Mouse (Mus musculus): ENCODE data around the gene Spice1. TPM values are rescaled to one million over a fixed set of nuclear protein-coding genes. Genes with fewer than 3 reads are reported as not detected.

The Spice1 gene
- total and polyA plus RNA-seq, 3 experiments, result 4.5 to 10.0 (median 9.3) TPM

DNA sequence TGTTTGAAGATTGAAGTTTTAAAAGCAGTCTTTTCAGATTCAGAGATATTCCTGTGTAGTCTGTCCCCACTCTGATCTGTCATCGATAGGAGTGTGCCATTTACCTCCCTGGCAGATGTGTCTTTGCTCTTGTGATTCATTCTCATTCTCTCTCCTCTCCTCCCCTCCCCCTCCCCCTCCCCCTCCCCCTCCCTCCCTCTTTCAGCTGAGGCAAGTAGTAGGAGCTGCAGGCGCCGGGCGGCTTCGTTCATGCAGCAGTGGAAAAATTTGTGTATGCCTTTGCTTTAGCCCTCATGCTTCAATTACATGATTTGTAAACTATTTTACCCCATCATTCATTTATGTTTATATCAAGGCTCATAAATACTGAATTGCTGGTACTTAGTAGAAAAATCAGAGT lies 34.7 kb downstream of the Spice1 start:
- Histone ChIP-seq H3K4me3 (no peak overlapping the region), H3K9ac (ENCODE audit: low read depth, low read length) (no peak overlapping the region), H3K4me1 (ENCODE audit: control insufficient read depth, insufficient read depth, low read length) (no peaks in the 10 kb centered on the region), H3K27me3 (ENCODE audit: control insufficient read depth, insufficient read depth, low read length) (no peaks in the 10 kb centered on the region), H3K36me3 (ENCODE audit: control insufficient read depth, insufficient read depth, low read length) (no peaks in the 10 kb centered on the region), H3K79me2 (replicated peaks; ENCODE audit: control insufficient read depth, insufficient read depth, low read length) (no peaks in the 10 kb centered on the region), H3K27ac (no peak overlapping the region)
- intact Hi-C loops (cut with DNase I), result no loop called here
- 76% methylated on average over 5 of the region's 5 CpGs for WGBS
- no peak for TF ChIP-seq EP300 (IDR thresholded peaks at IDR 0.05; ENCODE audit: insufficient read depth, low read depth, low read length)
- TF ChIP-seq POLR2A (IDR thresholded peaks at IDR 0.05; ENCODE audit: insufficient read depth, low read depth, low read length), result no peak
- TF ChIP-seq CTCF (IDR thresholded peaks at IDR 0.05), result no peak
- DNase-seq, result no peak

DNA sequence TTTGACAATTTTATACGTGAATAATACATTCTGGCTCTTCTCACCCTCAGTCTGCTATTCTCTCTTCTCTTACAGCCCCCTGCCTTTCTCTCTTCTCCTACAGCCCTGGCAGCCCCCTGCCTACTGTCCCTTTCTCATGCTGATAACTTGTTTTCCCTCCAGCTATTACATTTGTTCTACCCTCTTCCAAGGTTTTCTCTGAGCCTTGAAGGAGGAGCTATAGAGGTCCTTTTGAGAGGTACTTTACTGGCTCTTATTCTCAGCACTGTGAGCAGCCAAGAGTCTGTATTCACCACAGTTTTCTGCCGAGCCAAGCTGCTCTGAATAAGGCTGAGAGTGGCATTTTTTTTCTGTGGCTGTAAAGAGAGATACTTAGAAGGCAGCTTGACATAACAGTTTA lies 36.6 kb downstream of the Spice1 start:
- Histone ChIP-seq H3K36me3 (ENCODE audit: control insufficient read depth, insufficient read depth, low read length) (no peaks in the 10 kb centered on the region), H3K4me1 (ENCODE audit: control insufficient read depth, insufficient read depth, low read length) (no peaks in the 10 kb centered on the region), H3K4me3 (no peak overlapping the region), H3K27me3 (ENCODE audit: control insufficient read depth, insufficient read depth, low read length) (no peaks in the 10 kb centered on the region), H3K79me2 (replicated peaks; ENCODE audit: control insufficient read depth, insufficient read depth, low read length) (no peaks in the 10 kb centered on the region), H3K27ac (no peak overlapping the region), H3K9ac (ENCODE audit: low read depth, low read length) (no peak overlapping the region)
- TF ChIP-seq EP300 (IDR thresholded peaks at IDR 0.05; ENCODE audit: insufficient read depth, low read depth, low read length) (no peak), POLR2A (IDR thresholded peaks at IDR 0.05; ENCODE audit: insufficient read depth, low read depth, low read length) (no peak), CTCF (IDR thresholded peaks at IDR 0.05) (no peak)
- intact Hi-C loops (cut with DNase I), result no loop called here
- DNase-seq, result no peak
- WGBS, result 68% methylated on average over 2 of the region's 2 CpGs

DNA sequence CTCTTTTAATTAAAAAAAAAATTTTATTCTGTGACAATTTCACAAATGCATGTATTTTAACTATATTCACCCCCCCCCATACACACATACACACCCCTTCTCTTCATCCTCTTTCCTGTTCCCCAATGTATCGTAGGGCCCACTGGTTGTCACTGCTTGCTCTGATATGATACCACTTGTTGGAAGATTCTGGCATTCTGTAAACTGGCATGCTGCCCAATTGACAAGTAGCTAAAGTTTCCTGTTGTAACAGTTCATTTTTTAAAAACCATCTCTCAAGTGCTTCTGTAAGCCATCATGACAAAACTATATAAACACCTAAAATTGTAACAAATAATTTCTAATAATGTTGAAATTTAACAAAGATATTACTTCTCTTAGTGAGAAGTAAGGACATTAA lies 37.3 kb downstream of the Spice1 start:
- Histone ChIP-seq H3K4me1 (ENCODE audit: control insufficient read depth, insufficient read depth, low read length) (no peaks in the 10 kb centered on the region), H3K9ac (ENCODE audit: low read depth, low read length) (no peak overlapping the region), H3K27ac (no peak overlapping the region), H3K79me2 (replicated peaks; ENCODE audit: control insufficient read depth, insufficient read depth, low read length) (no peaks in the 10 kb centered on the region), H3K4me3 (no peak overlapping the region), H3K27me3 (ENCODE audit: control insufficient read depth, insufficient read depth, low read length) (no peaks in the 10 kb centered on the region), H3K36me3 (ENCODE audit: control insufficient read depth, insufficient read depth, low read length) (no peaks in the 10 kb centered on the region)
- intact Hi-C loops (cut with DNase I), result no loop called here
- no peak for TF ChIP-seq EP300 (IDR thresholded peaks at IDR 0.05; ENCODE audit: insufficient read depth, low read depth, low read length)
- no peak for TF ChIP-seq CTCF (IDR thresholded peaks at IDR 0.05)
- TF ChIP-seq POLR2A (IDR thresholded peaks at IDR 0.05; ENCODE audit: insufficient read depth, low read depth, low read length), result no peak
- no peak for DNase-seq
- WGBS, result 69% methylated on average over 1 of the region's 1 CpGs

- WGBS, result 37% methylated on average over 9 of the region's 9 CpGs
- Histone ChIP-seq H3K4me1 (ENCODE audit: control insufficient read depth, insufficient read depth, low read length) (peaks cover 1% of the 10 kb centered on the region; the same call in 1 of the 2 replicates), H3K27me3 (ENCODE audit: control insufficient read depth, insufficient read depth, low read length) (no peaks in the 10 kb centered on the region), H3K9ac (ENCODE audit: low read depth, low read length) (no peak overlapping the region), H3K27ac (no peak overlapping the region), H3K79me2 (replicated peaks; ENCODE audit: control insufficient read depth, insufficient read depth, low read length) (no peaks in the 10 kb centered on the region), H3K36me3 (ENCODE audit: control insufficient read depth, insufficient read depth, low read length) (no peaks in the 10 kb centered on the region), H3K4me3 (no peak overlapping the region)
- peak; percentile 21 to 26 for DNase-seq
- TF ChIP-seq CTCF (IDR thresholded peaks at IDR 0.05), result peak; percentile 82
- TF ChIP-seq POLR2A (IDR thresholded peaks at IDR 0.05; ENCODE audit: insufficient read depth, low read depth, low read length), result no peak
- intact Hi-C loops (cut with DNase I), result no loop called here
These were observed 45.1 kb downstream of the Spice1 start for GRCm38 (mm10) chr16:44391877-44392548.

GRCm38 (mm10) chr16:44394577-44395243 lies 47.8 kb downstream of the Spice1 start, which contains the start of gene Cfap44:
Gene Cfap44 (plus strand): TSS chr16:44394796.
- WGBS, result 6% methylated on average over 17 of the region's 17 CpGs
- peak; percentile 21 to 26 for DNase-seq
- no peak within 1 kb of the TSS for H3K27ac ChIP-seq
- peaks cover 1% of the 10 kb centered on the region; the same call in 1 of the 2 replicates for H3K4me1 ChIP-seq (ENCODE audit: control insufficient read depth, insufficient read depth, low read length)
- H3K9ac ChIP-seq (ENCODE audit: low read depth, low read length), result no peak within 1 kb of the TSS
- intact Hi-C loops (cut with DNase I), result no loop called here
- H3K4me3 ChIP-seq, result no peak within 1 kb of the TSS
- H3K27me3 ChIP-seq (ENCODE audit: control insufficient read depth, insufficient read depth, low read length), result no peaks in the 10 kb centered on the region
- H3K36me3 ChIP-seq (ENCODE audit: control insufficient read depth, insufficient read depth, low read length), result no peaks in the 10 kb centered on the region
- H3K79me2 ChIP-seq (replicated peaks; ENCODE audit: control insufficient read depth, insufficient read depth, low read length), result no peaks in the 10 kb centered on the region
- TF ChIP-seq POLR2A (IDR thresholded peaks at IDR 0.05; ENCODE audit: insufficient read depth, low read depth, low read length) (no peak), EP300 (IDR thresholded peaks at IDR 0.05; ENCODE audit: insufficient read depth, low read depth, low read length) (no peak), CTCF (IDR thresholded peaks at IDR 0.05) (no peak)

DNA sequence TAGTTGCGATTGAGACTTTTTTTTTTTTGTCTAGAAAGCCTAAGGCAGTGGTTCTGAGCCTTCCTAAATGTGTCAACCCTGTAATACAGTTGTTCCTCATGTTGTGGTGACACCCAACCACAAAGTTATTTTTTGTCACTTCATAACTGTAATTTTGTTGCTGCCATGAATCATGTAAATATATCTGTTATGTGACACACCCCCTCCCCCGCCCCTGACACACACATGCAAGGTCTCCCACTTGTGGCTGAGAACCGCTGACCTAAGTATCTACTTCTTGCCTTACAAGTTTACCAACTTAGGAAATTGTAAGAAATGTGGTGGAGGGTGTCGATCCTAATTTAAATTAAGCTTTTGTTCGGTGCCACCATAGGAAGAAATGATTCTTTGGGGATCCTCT lies 58.0 kb downstream of the Spice1 start:
- Histone ChIP-seq H3K4me3 (no peak overlapping the region), H3K4me1 (ENCODE audit: control insufficient read depth, insufficient read depth, low read length) (no peaks in the 10 kb centered on the region), H3K9ac (ENCODE audit: low read depth, low read length) (no peak overlapping the region), H3K79me2 (replicated peaks; ENCODE audit: control insufficient read depth, insufficient read depth, low read length) (no peaks in the 10 kb centered on the region), H3K36me3 (ENCODE audit: control insufficient read depth, insufficient read depth, low read length) (no peaks in the 10 kb centered on the region), H3K27ac (no peak overlapping the region), H3K27me3 (ENCODE audit: control insufficient read depth, insufficient read depth, low read length) (no peaks in the 10 kb centered on the region)
- intact Hi-C loops (cut with DNase I), result no loop called here
- WGBS, result 89% methylated on average over 5 of the region's 5 CpGs
- no peak for TF ChIP-seq EP300 (IDR thresholded peaks at IDR 0.05; ENCODE audit: insufficient read depth, low read depth, low read length)
- TF ChIP-seq POLR2A (IDR thresholded peaks at IDR 0.05; ENCODE audit: insufficient read depth, low read depth, low read length), result no peak
- no peak for TF ChIP-seq CTCF (IDR thresholded peaks at IDR 0.05)
- DNase-seq, result no peak
